Mouse (Mus musculus): ENCODE results near the gene Cyp4f37.

The Cyp4f37 gene

GRCm38 (mm10) chr17:32685048-32685750 is 64.1 kb downstream of the Cyp4f37 start, which contains the start of gene Cyp4f15:
TSS of gene Cyp4f15 (plus strand) at chr17:32685627.
- no peak for DNase-seq (ENCODE audit: low spot score in 2 of 2)

Measured in thymus, postnatal 10 days (tissue).